Mouse (Mus musculus) hindbrain, embryonic 14.5 days (tissue): ENCODE measurements around the gene Crcp. TPM values are rescaled to one million over a fixed set of nuclear protein-coding genes. Genes with fewer than 3 reads are reported as not detected.

Source experiments
- ATAC-seq: fragments of 200-750 bp; cut with Nextera tagmentation; 2 replicates; pipeline ENCODE4 v1.8.0; 2017; ENCODE audit warnings: moderate number of reproducible peaks, mild to moderate bottlenecking, moderate TSS enrichment, moderate library complexity; ENCODE audit not compliant: low FRiP score
- DNase-seq: peaks from one replicate; pipeline ENCODE4 v3.0.0-alpha.2; 2015; ENCODE audit warnings: low spot score
- H3K27ac ChIP-seq: fragments of 300-500 bp; sonication (generic); 2 replicates; pipeline ENCODE4 v1.5.1; 2014; ENCODE audit warnings: mild to moderate bottlenecking, moderate library complexity
- H3K27me3 ChIP-seq: fragments of 300-500 bp; sonication (generic); 2 replicates; pipeline ENCODE4 v1.6.1; 2014; ENCODE audit warnings: mild to moderate bottlenecking, low read length, mixed read lengths; ENCODE audit not compliant: control insufficient read depth, insufficient read depth
- H3K36me3 ChIP-seq: fragments of 300-500 bp; sonication (generic); replicated peaks from 2 replicates; pipeline ENCODE4 v1.6.1; 2014; ENCODE audit not compliant: control insufficient read depth, insufficient read depth
- H3K4me1 ChIP-seq: fragments of 300-500 bp; sonication (generic); replicated peaks from 2 replicates; pipeline ENCODE4 v1.6.1; 2014; ENCODE audit warnings: antibody characterized with exemption, low read length, mixed read lengths; ENCODE audit not compliant: control insufficient read depth, insufficient read depth
- H3K4me2 ChIP-seq: fragments of 300-500 bp; sonication (generic); replicated peaks from 2 replicates; pipeline ENCODE4 v1.6.1; 2014; ENCODE audit warnings: mild to moderate bottlenecking, moderate library complexity
- H3K4me3 ChIP-seq: fragments of 300-500 bp; sonication (generic); replicated peaks from 2 replicates; pipeline ENCODE4 v1.5.1; 2014; ENCODE audit warnings: mild to moderate bottlenecking, low read length
- H3K9ac ChIP-seq: fragments of 300-500 bp; sonication (generic); 2 replicates; pipeline ENCODE4 v1.6.1; 2014
- H3K9me3 ChIP-seq: fragments of 300-500 bp; sonication (generic); 2 replicates; pipeline ENCODE4 v1.6.1; 2016; ENCODE audit warnings: low read length; ENCODE audit not compliant: control insufficient read depth
- WGBS: fragments of 180-500 bp; shearing (Covaris S2); extraction: QIAGEN DNeasy Blood & Tissue Kit; methylation state at CpG from one replicate; pipeline ENCODE4 v1.1.7; 2014; 5-methylcytosine and 5-hydroxymethylcytosine counted together
- polyA plus RNA-seq: library from polyadenylated mRNA; unstranded; fragments of >200 nt; fragmentation: Nextera tagmentation; extraction: Ambion mirVana; gene quantifications from 2 replicates; pipeline ENCODE4 v1.2.1, GENCODE M21; 2014

Gene Crcp
- polyA plus RNA-seq = 49.2 and 51.9 TPM in 2 replicates

DNA sequence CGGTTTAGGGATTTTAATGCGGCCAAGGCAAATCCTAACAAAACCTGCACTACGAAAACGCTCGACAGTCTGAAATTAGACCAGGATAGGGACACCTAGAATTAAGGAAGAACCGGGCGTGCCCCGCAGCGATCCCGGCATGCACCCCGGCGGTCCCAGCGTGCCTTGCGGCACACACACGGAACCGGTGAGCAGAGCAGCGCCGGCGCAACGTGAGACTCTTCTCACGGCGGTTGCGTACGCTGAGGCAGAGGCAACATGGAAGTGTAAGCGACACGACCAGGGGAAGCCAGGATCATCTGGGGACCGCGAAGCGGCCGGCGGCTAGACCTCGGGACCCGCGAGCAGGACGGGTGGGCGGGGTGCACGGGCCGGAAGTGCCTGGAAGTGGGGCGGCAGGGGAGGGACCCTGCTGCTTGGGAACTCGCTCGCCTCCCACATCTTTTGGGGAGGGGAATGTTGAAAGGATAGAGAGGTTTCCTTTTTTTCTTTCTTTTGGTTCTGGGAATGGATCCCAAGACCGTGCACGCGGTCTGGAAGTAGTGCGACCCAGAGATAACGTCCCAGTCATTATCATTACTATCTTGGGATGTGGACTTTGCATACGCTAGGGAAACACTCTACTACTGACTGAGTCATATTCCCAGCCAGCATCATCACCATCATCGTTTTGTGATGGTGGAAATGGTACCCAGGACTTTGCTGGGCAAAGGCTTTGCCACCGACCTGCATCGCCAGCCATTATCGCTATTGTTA lies at the start of gene Crcp, which contains the start of gene Asl:
Gene Crcp (plus strand): TSS at position 149 of the 756 bp plus-strand sequence.
Gene Asl (minus strand): TSS at position 106 of the 756 bp plus-strand sequence.
- peaks cover 9% of the 10 kb centered on the region; the same call in 1 of the 2 replicates for H3K4me1 ChIP-seq
- peak; percentile 87 for ATAC-seq

DNA sequence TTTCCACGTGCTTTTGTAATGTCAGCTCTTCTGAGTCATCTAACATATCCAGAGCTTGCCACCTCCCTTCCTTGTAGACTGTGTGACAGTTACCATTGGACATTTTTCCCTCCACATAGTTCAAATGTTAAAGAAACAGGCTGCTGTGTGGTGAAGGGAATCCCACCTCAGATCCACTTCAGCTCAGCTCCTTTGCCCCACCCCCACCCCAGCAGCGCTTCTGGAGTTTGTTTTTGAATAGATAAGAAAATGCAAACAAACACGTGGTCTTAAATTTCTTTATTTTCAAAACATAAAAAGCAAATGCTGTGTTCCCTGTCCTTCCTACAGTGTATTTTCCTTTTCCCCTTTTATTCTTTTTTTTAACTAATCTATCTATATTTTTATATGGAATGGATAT lies 48.9 kb upstream of the Crcp start:
- Histone ChIP-seq H3K9ac (no peak overlapping the region), H3K27me3 (no peaks in the 10 kb centered on the region)

More for the DNA sequence above, at the start of gene Crcp, which contains the start of gene Asl:
- Histone ChIP-seq H3K27me3 (no peaks in the 10 kb centered on the region; the same call in 1 of the 2 replicates), H3K9me3 (no peaks in the 10 kb centered on the region), H3K36me3 (no peaks in the 10 kb centered on the region), H3K27ac (peak within 1 kb of the TSS; percentile 90), H3K4me2 (peak within 1 kb of the TSS; percentile 89), H3K4me3 (peak within 1 kb of the TSS; percentile 58), H3K9ac (peak within 1 kb of the TSS; percentile 69)
- peak; percentile 84 for DNase-seq
- 1% methylated on average over 51 of the region's 51 CpGs for WGBS

DNA sequence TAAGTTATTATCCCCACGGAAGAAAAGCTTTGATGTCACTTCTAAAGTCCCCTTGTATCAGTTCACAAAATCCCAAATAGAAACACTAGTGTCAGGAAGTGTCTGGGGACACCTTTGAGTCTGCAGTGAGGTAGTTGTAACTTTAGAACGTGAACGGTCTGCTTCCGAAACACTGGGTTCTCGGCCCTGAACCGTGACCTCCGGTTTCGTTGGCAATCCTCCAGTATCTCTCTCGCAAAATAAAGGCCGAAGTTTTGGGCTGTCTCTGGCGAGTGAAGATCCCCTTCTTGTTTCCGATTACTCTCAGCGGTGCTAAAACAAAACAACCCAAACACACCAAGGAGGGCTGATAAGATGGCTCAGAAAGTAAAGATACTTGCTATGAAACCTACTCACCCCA lies 39.7 kb upstream of the Crcp start:
- no peak for DNase-seq
- Histone ChIP-seq H3K9ac (no peak overlapping the region), H3K27ac (no peak overlapping the region), H3K4me2 (no peak overlapping the region), H3K4me3 (no peak overlapping the region), H3K36me3 (peaks cover 14% of the 10 kb centered on the region), H3K27me3 (no peaks in the 10 kb centered on the region), H3K4me1 (no peaks in the 10 kb centered on the region), H3K9me3 (no peaks in the 10 kb centered on the region)
- WGBS = 84% methylated on average over 13 of the region's 13 CpGs
- no peak for ATAC-seq

More for the DNA sequence above, 48.9 kb upstream of the Crcp start:
- Histone ChIP-seq H3K9me3 (no peaks in the 10 kb centered on the region), H3K4me2 (no peak overlapping the region), H3K36me3 (peaks cover 21% of the 10 kb centered on the region), H3K27ac (no peak overlapping the region), H3K4me3 (no peak overlapping the region), H3K4me1 (no peaks in the 10 kb centered on the region)
- DNase-seq (no peak), ATAC-seq (no peak)
- WGBS = 83% methylated on average over 3 of the region's 3 CpGs

DNA sequence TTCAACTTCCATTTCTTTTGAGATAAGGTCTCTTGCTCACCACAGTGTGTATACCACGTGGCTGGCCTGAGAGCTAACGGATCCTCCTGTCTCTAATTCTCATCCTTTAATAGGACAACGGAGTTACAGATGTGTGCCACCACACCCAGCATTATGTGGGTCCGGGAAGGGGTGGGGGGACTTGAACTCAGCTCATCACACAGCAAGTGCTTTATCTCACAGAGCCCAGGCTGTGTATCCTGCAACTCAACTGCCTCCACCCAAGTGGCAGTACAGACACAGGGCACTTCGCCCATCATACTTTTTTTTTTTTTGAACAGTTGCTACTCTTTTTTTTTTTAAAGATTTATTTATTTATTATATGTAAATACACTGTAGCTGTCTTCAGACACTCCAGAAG lies 37.2 kb upstream of the Crcp start:
- Histone ChIP-seq H3K4me3 (no peak overlapping the region), H3K4me1 (no peaks in the 10 kb centered on the region), H3K9ac (no peak overlapping the region), H3K9me3 (no peaks in the 10 kb centered on the region), H3K36me3 (peaks cover 13% of the 10 kb centered on the region), H3K27me3 (no peaks in the 10 kb centered on the region), H3K27ac (no peak overlapping the region), H3K4me2 (no peak overlapping the region)
- 96% methylated on average over 5 of the region's 5 CpGs for WGBS
- ATAC-seq (no peak), DNase-seq (no peak)

DNA sequence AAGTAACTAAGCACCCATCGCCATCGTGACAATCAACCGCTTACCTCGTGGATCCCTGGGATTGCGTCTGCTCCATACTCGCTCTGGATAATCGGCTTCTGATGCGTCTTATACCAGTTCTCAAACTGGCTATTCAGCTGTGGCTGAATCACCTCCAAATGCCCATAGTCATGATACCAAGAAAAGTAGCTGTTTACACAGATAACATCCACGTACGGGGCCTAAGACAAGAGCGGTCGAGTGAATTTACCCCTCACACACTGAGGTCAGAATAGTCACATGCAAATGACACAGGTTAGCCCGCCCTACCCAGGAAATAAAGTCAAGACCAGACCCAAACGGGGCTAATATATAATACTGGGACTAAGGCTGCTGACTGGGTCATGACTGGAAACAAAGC lies 35.7 kb upstream of the Crcp start:
- ATAC-seq (no peak), DNase-seq (no peak)
- Histone ChIP-seq H3K9ac (no peak overlapping the region), H3K27ac (no peak overlapping the region), H3K4me1 (no peaks in the 10 kb centered on the region), H3K27me3 (no peaks in the 10 kb centered on the region), H3K4me3 (no peak overlapping the region), H3K4me2 (no peak overlapping the region), H3K9me3 (no peaks in the 10 kb centered on the region), H3K36me3 (peaks cover 13% of the 10 kb centered on the region)
- 94% methylated on average over 14 of the region's 14 CpGs for WGBS

DNA sequence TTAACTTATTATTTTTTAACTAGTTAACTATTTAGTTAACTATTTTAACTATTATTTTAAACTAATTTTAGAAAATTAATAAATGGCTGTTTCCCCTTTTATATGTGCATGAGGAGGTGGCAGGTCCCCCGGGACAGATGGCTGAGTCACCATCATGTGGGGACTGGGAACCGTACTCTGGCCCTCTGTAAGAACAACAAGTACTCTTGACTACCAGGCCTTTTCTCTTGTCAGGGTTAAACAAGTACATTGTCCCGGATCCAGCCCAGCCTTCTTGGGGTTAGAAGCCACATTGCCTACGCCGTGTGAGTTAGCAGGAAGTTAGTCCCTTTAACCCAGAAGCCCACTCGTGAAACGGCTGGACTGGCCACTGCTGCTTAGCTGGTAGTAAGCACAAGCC lies 34.1 kb upstream of the Crcp start:
- Histone ChIP-seq H3K4me2 (no peak overlapping the region), H3K4me1 (no peaks in the 10 kb centered on the region), H3K9me3 (no peaks in the 10 kb centered on the region), H3K27me3 (no peaks in the 10 kb centered on the region), H3K36me3 (peaks cover 3% of the 10 kb centered on the region), H3K4me3 (no peak overlapping the region), H3K27ac (no peak overlapping the region), H3K9ac (no peak overlapping the region)
- DNase-seq = no peak
- ATAC-seq = no peak
- 94% methylated on average over 7 of the region's 7 CpGs for WGBS

DNA sequence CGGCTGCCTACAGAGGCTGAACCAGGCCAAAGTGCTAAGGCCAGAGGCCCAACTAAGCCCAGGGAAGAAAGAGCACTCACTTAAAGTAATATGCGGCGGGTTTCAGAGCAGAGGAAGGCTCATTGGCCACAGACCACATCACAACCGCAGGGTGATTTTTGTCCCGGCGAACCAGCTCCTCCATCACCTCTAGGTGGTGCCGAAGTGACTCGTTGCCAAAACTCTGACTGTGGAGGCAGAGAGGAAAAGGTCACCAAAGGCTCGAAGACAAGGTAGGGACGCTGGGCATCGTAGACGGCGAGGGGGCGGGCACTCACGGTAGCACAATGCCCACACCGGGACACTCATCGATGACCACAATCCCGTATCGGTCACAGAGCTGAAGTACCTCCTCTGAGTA lies 31.4 kb upstream of the Crcp start:
- peaks cover 9% of the 10 kb centered on the region; the same call in 1 of the 2 replicates for H3K4me1 ChIP-seq
- H3K27me3 ChIP-seq = no peaks in the 10 kb centered on the region
- no peak overlapping the region for H3K9ac ChIP-seq
- no peaks in the 10 kb centered on the region for H3K9me3 ChIP-seq
- ATAC-seq (no peak), DNase-seq (no peak)
- no peak overlapping the region for H3K4me3 ChIP-seq
- WGBS = 71% methylated on average over 19 of the region's 19 CpGs
- H3K27ac ChIP-seq = no peak overlapping the region
- no peak overlapping the region for H3K4me2 ChIP-seq
- H3K36me3 ChIP-seq = no peaks in the 10 kb centered on the region; the same call in none of the 2 replicates

DNA sequence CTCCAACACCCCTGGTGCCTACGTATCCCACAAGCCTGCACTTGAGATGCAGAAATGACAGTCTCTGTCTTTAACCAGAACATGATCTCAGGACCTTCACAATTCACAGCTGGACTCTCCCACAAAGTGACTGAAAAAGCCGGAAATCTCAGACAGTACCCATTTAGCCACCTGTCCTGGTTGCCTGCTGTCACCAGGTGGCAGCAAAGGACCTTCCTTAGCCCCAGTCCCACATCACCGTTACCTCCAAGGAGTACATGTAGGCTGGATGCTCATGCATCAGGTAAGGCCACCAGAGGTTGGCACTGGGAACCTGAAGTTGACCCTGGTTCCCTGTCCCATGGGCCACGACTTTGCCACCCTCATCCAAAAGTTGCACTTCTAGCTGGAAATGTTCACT lies 30.0 kb upstream of the Crcp start:
- Histone ChIP-seq H3K27me3 (no peaks in the 10 kb centered on the region), H3K36me3 (no peaks in the 10 kb centered on the region; the same call in 1 of the 2 replicates), H3K4me1 (peaks cover 9% of the 10 kb centered on the region; the same call in 1 of the 2 replicates), H3K4me2 (no peak overlapping the region), H3K27ac (no peak overlapping the region), H3K9ac (no peak overlapping the region), H3K9me3 (no peaks in the 10 kb centered on the region), H3K4me3 (no peak overlapping the region)
- no peak for ATAC-seq
- WGBS = 41% methylated on average over 4 of the region's 4 CpGs
- peak; percentile 77 for DNase-seq

DNA sequence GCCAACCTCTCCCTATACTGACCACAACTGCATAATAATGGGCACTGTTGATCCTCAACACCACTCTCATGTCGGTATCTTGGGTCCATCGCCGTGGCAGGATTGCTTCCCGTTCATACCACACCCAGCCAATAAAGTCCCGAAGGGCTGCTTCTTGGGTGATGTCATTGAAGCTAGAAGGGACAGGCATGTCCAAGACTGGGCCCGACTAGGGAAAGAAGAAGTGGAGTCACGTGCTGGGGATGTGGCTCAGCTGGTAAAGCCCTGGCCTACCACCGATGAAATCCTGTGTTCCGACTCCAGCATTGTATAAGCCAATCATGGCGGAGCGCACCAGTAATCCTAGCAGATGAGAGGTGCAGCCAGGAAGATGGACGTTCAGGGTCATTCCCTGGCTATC lies 28.4 kb upstream of the Crcp start:
- Histone ChIP-seq H3K27ac (no peak overlapping the region), H3K27me3 (no peaks in the 10 kb centered on the region), H3K4me2 (no peak overlapping the region), H3K36me3 (no peaks in the 10 kb centered on the region; the same call in 1 of the 2 replicates), H3K9me3 (peaks cover 9% of the 10 kb centered on the region; the same call in 1 of the 2 replicates), H3K4me3 (no peak overlapping the region), H3K9ac (no peak overlapping the region), H3K4me1 (peaks cover 9% of the 10 kb centered on the region; the same call in 1 of the 2 replicates)
- no peak for DNase-seq
- ATAC-seq = no peak
- WGBS = 93% methylated on average over 12 of the region's 12 CpGs
